Mouse (Mus musculus): ENCODE data around the gene Rnf114. TPM values are rescaled to one million over a fixed set of nuclear protein-coding genes. Genes with fewer than 3 reads are reported as not detected.

The Rnf114 gene
- polyA plus RNA-seq, 1 experiment from 2014 or later: 77.0 TPM

DNA sequence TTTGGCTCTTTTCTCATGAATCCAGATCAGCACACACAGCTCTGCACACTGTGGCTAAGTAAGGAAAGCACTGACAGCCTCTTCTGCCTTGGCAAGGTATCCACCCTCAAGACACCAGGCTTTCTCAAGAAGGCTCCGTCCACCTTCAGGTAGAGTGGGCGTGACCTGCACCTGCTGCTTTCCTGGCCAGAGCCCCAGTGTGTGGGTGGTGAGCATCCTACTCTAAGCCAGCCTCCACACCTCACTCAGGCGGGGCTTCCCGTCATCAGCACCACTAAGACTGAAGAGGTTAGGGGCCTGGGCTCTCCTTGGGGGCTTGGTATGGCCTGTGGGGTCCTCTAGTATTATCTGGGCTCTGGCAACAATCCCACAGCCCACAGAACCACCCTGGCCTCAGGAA is 5.9 kb upstream of the Rnf114 start:
- Histone ChIP-seq H3K9ac (ENCODE audit: low read depth, low read length) (no peak overlapping the region), H3K27me3 (ENCODE audit: insufficient read depth, low read length) (no peaks in the 10 kb centered on the region), H3K36me3 (ENCODE audit: insufficient read depth, low read length) (peaks cover 24% of the 10 kb centered on the region), H3K27ac (no peak overlapping the region), H3K9me3 (replicated peaks; ENCODE audit: low read length) (no peaks in the 10 kb centered on the region), H3K4me2 (ENCODE audit: low read length) (no peak overlapping the region), H3K4me3 (replicated peaks; ENCODE audit: low read depth, low read length) (no peak overlapping the region), H3K4me1 (replicated peaks; ENCODE audit: insufficient read depth, low read length) (peaks cover 3% of the 10 kb centered on the region; the same call in 1 of the 2 replicates)
- ATAC-seq (replicated peaks; ENCODE audit: low FRiP score, low read depth): no peak
- TF ChIP-seq CTCF (IDR thresholded peaks at IDR 0.05; ENCODE audit: low read depth): no peak
- DNase-seq (ENCODE audit: low spot score): no peak
- WGBS: 86% methylated on average over 4 of the region's 4 CpGs

DNA sequence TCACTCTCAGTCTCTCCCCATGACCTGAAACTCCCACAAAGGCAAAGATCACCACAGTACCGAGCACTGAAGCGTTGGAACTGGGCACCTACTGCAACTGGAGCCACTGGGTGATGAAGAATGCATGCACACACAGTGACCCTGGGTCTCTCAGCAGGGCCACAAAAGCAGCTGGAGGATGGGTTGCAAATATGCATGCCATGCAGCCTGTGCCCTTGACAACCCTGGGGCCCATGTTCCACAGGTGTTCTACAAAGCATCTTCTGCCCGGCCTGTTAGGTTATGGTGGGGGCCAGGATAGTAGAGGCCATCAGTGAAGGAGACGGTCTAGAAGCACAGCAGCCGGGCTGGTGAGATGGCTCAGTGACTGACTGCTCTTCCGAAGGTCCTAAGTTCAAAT is 4.9 kb upstream of the Rnf114 start:
- no peak overlapping the region for H3K9ac ChIP-seq (ENCODE audit: low read depth, low read length)
- no peaks in the 10 kb centered on the region for H3K9me3 ChIP-seq (replicated peaks; ENCODE audit: low read length)
- no peak overlapping the region for H3K4me3 ChIP-seq (replicated peaks; ENCODE audit: low read depth, low read length)
- no peak for DNase-seq (ENCODE audit: low spot score)
- no peak for TF ChIP-seq CTCF (IDR thresholded peaks at IDR 0.05; ENCODE audit: low read depth)
- 75% methylated on average over 6 of the region's 6 CpGs for WGBS
- H3K36me3 ChIP-seq (ENCODE audit: insufficient read depth, low read length): peaks cover 24% of the 10 kb centered on the region
- ATAC-seq (replicated peaks; ENCODE audit: low FRiP score, low read depth): no peak
- H3K4me1 ChIP-seq (replicated peaks; ENCODE audit: insufficient read depth, low read length): peaks cover 7% of the 10 kb centered on the region; the same call in 1 of the 2 replicates
- no peak overlapping the region for H3K27ac ChIP-seq
- no peaks in the 10 kb centered on the region for H3K27me3 ChIP-seq (ENCODE audit: insufficient read depth, low read length)
- H3K4me2 ChIP-seq (ENCODE audit: low read length): no peak overlapping the region

DNA sequence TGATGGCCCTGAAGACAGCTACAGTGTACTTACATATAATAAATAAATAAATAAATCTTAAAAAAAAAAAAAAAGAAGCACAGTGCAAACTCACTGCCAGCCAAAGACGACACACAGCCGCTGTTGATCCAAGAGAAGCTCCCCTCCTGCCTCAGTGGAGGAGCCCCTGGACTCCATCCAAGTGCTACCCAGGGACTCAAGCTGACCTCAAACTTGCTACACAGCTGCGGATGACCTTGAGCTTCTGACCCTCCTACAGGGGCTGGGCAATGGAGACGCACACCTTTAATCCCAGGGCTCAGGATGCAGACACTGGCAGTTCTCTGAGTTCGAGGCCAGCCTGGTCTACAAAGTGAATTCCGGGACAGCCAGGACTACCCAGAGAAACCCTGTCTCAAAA is 4.5 kb upstream of the Rnf114 start:
- Histone ChIP-seq H3K9me3 (replicated peaks; ENCODE audit: low read length) (no peaks in the 10 kb centered on the region), H3K36me3 (ENCODE audit: insufficient read depth, low read length) (peaks cover 19% of the 10 kb centered on the region), H3K27me3 (ENCODE audit: insufficient read depth, low read length) (no peaks in the 10 kb centered on the region), H3K4me1 (replicated peaks; ENCODE audit: insufficient read depth, low read length) (peaks cover 7% of the 10 kb centered on the region; the same call in 1 of the 2 replicates), H3K4me2 (ENCODE audit: low read length) (no peak overlapping the region), H3K4me3 (replicated peaks; ENCODE audit: low read depth, low read length) (no peak overlapping the region), H3K9ac (ENCODE audit: low read depth, low read length) (no peak overlapping the region), H3K27ac (no peak overlapping the region)
- DNase-seq (ENCODE audit: low spot score) (no peak), ATAC-seq (replicated peaks; ENCODE audit: low FRiP score, low read depth) (no peak)
- 80% methylated on average over 6 of the region's 6 CpGs for WGBS
- TF ChIP-seq CTCF (IDR thresholded peaks at IDR 0.05; ENCODE audit: low read depth): no peak

- H3K9ac ChIP-seq (ENCODE audit: low read depth, low read length): 0 out of 2 replicates have a peak overlapping the region, but pooled peaks have one; percentile 18
- 81% methylated on average over 4 of the region's 4 CpGs for WGBS
- H3K4me3 ChIP-seq (replicated peaks; ENCODE audit: low read depth, low read length): no peak overlapping the region
Measured at GRCm38 (mm10) chr2:167490813-167491525, 1.5 kb upstream of the Rnf114 start.

GRCm38 (mm10) chr2:167492713-167493636 is 530 bp downstream of the Rnf114 start, which contains the start of gene Spata2:
TSS of gene Spata2 (minus strand) at chr2:167492887.
- H3K9ac ChIP-seq (ENCODE audit: low read depth, low read length): peak within 1 kb of the TSS; percentile 96
- 1% methylated on average over 63 of the region's 63 CpGs for WGBS
- peaks cover 11% of the 10 kb centered on the region; the same call in 1 of the 2 replicates for H3K4me1 ChIP-seq (replicated peaks; ENCODE audit: insufficient read depth, low read length)
- DNase-seq (ENCODE audit: low spot score) (peak; percentile 96), ATAC-seq (replicated peaks; ENCODE audit: low FRiP score, low read depth) (peak; percentile 88)
- H3K27ac ChIP-seq: peak within 1 kb of the TSS; percentile 98
- H3K27me3 ChIP-seq (ENCODE audit: insufficient read depth, low read length): no peaks in the 10 kb centered on the region
- no peak for TF ChIP-seq CTCF (IDR thresholded peaks at IDR 0.05; ENCODE audit: low read depth)
- peak within 1 kb of the TSS; percentile 58 for H3K4me2 ChIP-seq (ENCODE audit: low read length)
- peak within 1 kb of the TSS; percentile 99 for H3K4me3 ChIP-seq (replicated peaks; ENCODE audit: low read depth, low read length)
- H3K36me3 ChIP-seq (ENCODE audit: insufficient read depth, low read length): no peaks in the 10 kb centered on the region
- H3K9me3 ChIP-seq (replicated peaks; ENCODE audit: low read length): no peaks in the 10 kb centered on the region

More at GRCm38 (mm10) chr2:167490813-167491525, 1.5 kb upstream of the Rnf114 start:
- H3K36me3 ChIP-seq (ENCODE audit: insufficient read depth, low read length): no peaks in the 10 kb centered on the region
- no peaks in the 10 kb centered on the region for H3K9me3 ChIP-seq (replicated peaks; ENCODE audit: low read length)
- no peaks in the 10 kb centered on the region for H3K27me3 ChIP-seq (ENCODE audit: insufficient read depth, low read length)
- H3K4me2 ChIP-seq (ENCODE audit: low read length): peak overlapping the region; percentile 58
- peaks cover 11% of the 10 kb centered on the region; the same call in 1 of the 2 replicates for H3K4me1 ChIP-seq (replicated peaks; ENCODE audit: insufficient read depth, low read length)
- no peak overlapping the region for H3K27ac ChIP-seq
- no peak for TF ChIP-seq CTCF (IDR thresholded peaks at IDR 0.05; ENCODE audit: low read depth)
- DNase-seq (ENCODE audit: low spot score) (no peak), ATAC-seq (replicated peaks; ENCODE audit: low FRiP score, low read depth) (no peak)

GRCm38 (mm10) chr2:167496437-167496836 is 4.0 kb downstream of the Rnf114 start:
- no peak for DNase-seq (ENCODE audit: low spot score)
- 86% methylated on average over 7 of the region's 7 CpGs for WGBS
- H3K9me3 ChIP-seq (replicated peaks; ENCODE audit: low read length): no peaks in the 10 kb centered on the region

More at GRCm38 (mm10) chr2:167496437-167496836, 4.0 kb downstream of the Rnf114 start:
- Histone ChIP-seq H3K27ac (no peak overlapping the region), H3K9ac (ENCODE audit: low read depth, low read length) (no peak overlapping the region), H3K4me3 (replicated peaks; ENCODE audit: low read depth, low read length) (no peak overlapping the region), H3K36me3 (ENCODE audit: insufficient read depth, low read length) (no peaks in the 10 kb centered on the region), H3K4me1 (replicated peaks; ENCODE audit: insufficient read depth, low read length) (peaks cover 9% of the 10 kb centered on the region; the same call in 1 of the 2 replicates), H3K4me2 (ENCODE audit: low read length) (no peak overlapping the region), H3K27me3 (ENCODE audit: insufficient read depth, low read length) (no peaks in the 10 kb centered on the region)
- no peak for ATAC-seq (replicated peaks; ENCODE audit: low FRiP score, low read depth)
- no peak for TF ChIP-seq CTCF (IDR thresholded peaks at IDR 0.05; ENCODE audit: low read depth)
